Mouse (Mus musculus) heart, postnatal 0 days (tissue): ENCODE results near the gene Lrrn2.

Experiments
- CTCF ChIP-seq: IDR thresholded peaks from 2 replicates; pipeline ENCODE4 v1.5.1; 2016; ENCODE audit warnings: antibody characterized with exemption, control low read depth, low read depth
- EP300 ChIP-seq: IDR thresholded peaks from 2 replicates; pipeline ENCODE4 v1.6.1; 2016; ENCODE audit warnings: antibody characterized with exemption, low read depth

GRCm38 (mm10) chr1:132893311-132894077, 13.4 kb downstream of the Lrrn2 start:
- TF ChIP-seq CTCF (no peak), EP300 (no peak)
